Mouse (Mus musculus) heart, embryonic 12.5 days (tissue): ENCODE measurements around the gene Nlgn2. TPM values are rescaled to one million over a fixed set of nuclear protein-coding genes. Genes with fewer than 3 reads are reported as not detected.

Source experiments
- ATAC-seq: fragments of 200-750 bp; cut with Nextera tagmentation; 2 replicates; pipeline ENCODE4 v1.8.0; 2017; ENCODE audit warnings: moderate TSS enrichment, moderate library complexity; ENCODE audit not compliant: insufficient number of reproducible peaks, low FRiP score
- H3K27ac ChIP-seq: fragments of 300-500 bp; sonication (generic); 2 replicates; pipeline ENCODE4 v1.5.1; 2016; ENCODE audit warnings: mild to moderate bottlenecking, moderate library complexity; ENCODE audit not compliant: poor library complexity, severe bottlenecking
- H3K27me3 ChIP-seq: fragments of 300-500 bp; sonication (generic); replicated peaks from 2 replicates; pipeline ENCODE4 v1.6.1; 2016; ENCODE audit warnings: mild to moderate bottlenecking, moderate library complexity
- H3K36me3 ChIP-seq: fragments of 300-500 bp; sonication (generic); 2 replicates; pipeline ENCODE4 v1.6.1; 2016; ENCODE audit warnings: mild to moderate bottlenecking, moderate library complexity
- H3K4me1 ChIP-seq: fragments of 300-500 bp; sonication (generic); replicated peaks from 2 replicates; pipeline ENCODE4 v1.6.1; 2016; ENCODE audit warnings: mild to moderate bottlenecking
- H3K4me2 ChIP-seq: fragments of 300-500 bp; sonication (generic); 2 replicates; pipeline ENCODE4 v1.6.1; 2016; ENCODE audit warnings: mild to moderate bottlenecking, moderate library complexity
- H3K4me3 ChIP-seq: fragments of 300-500 bp; sonication (generic); 2 replicates; pipeline ENCODE4 v1.5.1; 2016; ENCODE audit warnings: mild to moderate bottlenecking
- H3K9ac ChIP-seq: fragments of 300-500 bp; sonication (generic); 2 replicates; pipeline ENCODE4 v1.6.1; 2016; ENCODE audit warnings: mild to moderate bottlenecking, moderate library complexity
- H3K9me3 ChIP-seq: fragments of 300-500 bp; sonication (generic); replicated peaks from 2 replicates; pipeline ENCODE4 v1.6.1; 2016; ENCODE audit warnings: mild to moderate bottlenecking, moderate library complexity
- WGBS: fragments of 180-500 bp; shearing (Covaris S2); methylation state at CpG from one replicate; pipeline ENCODE4 v1.1.7; 2016; 5-methylcytosine and 5-hydroxymethylcytosine counted together
- polyA plus RNA-seq: library from polyadenylated mRNA; unstranded; fragments of >200 nt; fragmentation: Nextera tagmentation; extraction: Ambion mirVana; gene quantifications from 2 replicates; pipeline ENCODE4 v1.2.1, GENCODE M21; 2016

Gene Nlgn2
- polyA plus RNA-seq, 1 experiment from 2014 or later, result 2.3 TPM

- H3K4me1 ChIP-seq, result peaks cover 26% of the 10 kb centered on the region
- H3K27ac ChIP-seq, result peak within 1 kb of the TSS; percentile 93
- H3K4me2 ChIP-seq, result peak within 1 kb of the TSS; percentile 81
- H3K27me3 ChIP-seq, result no peaks in the 10 kb centered on the region
- peak; percentile 96 for ATAC-seq
- H3K4me3 ChIP-seq, result peak within 1 kb of the TSS; percentile 76
- peak within 1 kb of the TSS; percentile 88 for H3K9ac ChIP-seq
- WGBS, result 1% methylated on average over 38 of the region's 38 CpGs
- no peaks in the 10 kb centered on the region for H3K9me3 ChIP-seq
- H3K36me3 ChIP-seq, result peaks cover 36% of the 10 kb centered on the region
These were observed 8.7 kb upstream of the Nlgn2 start, which contains the start of gene Plscr3 for GRCm38 (mm10) chr11:69846198-69846680. Gene Plscr3, plus strand, starts transcription at chr11:69846376.

GRCm38 (mm10) chr11:69838714-69839104 is 1.1 kb upstream of the Nlgn2 start:
- peak overlapping the region; percentile 92 for H3K4me2 ChIP-seq
- H3K27ac ChIP-seq, result peak overlapping the region; percentile 73
- peak overlapping the region; percentile 63 for H3K4me3 ChIP-seq
- 1% methylated on average over 7 of the region's 7 CpGs for WGBS
- peak overlapping the region; percentile 75 for H3K9ac ChIP-seq
- H3K4me1 ChIP-seq, result peaks cover 43% of the 10 kb centered on the region
- H3K27me3 ChIP-seq, result peaks cover 30% of the 10 kb centered on the region
- H3K9me3 ChIP-seq, result no peaks in the 10 kb centered on the region
- no peaks in the 10 kb centered on the region for H3K36me3 ChIP-seq
- no peak for ATAC-seq

GRCm38 (mm10) chr11:69837952-69838713 is 549 bp upstream of the Nlgn2 start, which contains the start of gene Tmem256:
Gene Tmem256, plus strand, starts transcription at chr11:69838514.
- WGBS, result under 1% methylated on average over 34 of the region's 34 CpGs
- H3K27me3 ChIP-seq, result peaks cover 36% of the 10 kb centered on the region
- H3K4me1 ChIP-seq, result peaks cover 45% of the 10 kb centered on the region
- H3K4me2 ChIP-seq, result peak within 1 kb of the TSS; percentile 92
- H3K4me3 ChIP-seq, result peak within 1 kb of the TSS; percentile 63
- no peaks in the 10 kb centered on the region for H3K36me3 ChIP-seq
- H3K9me3 ChIP-seq, result no peaks in the 10 kb centered on the region
- peak within 1 kb of the TSS; percentile 78 for H3K9ac ChIP-seq
- ATAC-seq, result peak; percentile 92
- peak within 1 kb of the TSS; percentile 73 for H3K27ac ChIP-seq

- H3K27me3 ChIP-seq, result peaks cover 48% of the 10 kb centered on the region
- 0 out of 2 replicates have a peak overlapping the region, but pooled peaks have one; percentile 41 for H3K27ac ChIP-seq
- H3K4me2 ChIP-seq, result peak overlapping the region; percentile 92
- WGBS, result 1% methylated on average over 41 of the region's 52 CpGs
- H3K9me3 ChIP-seq, result no peaks in the 10 kb centered on the region
- peak overlapping the region; percentile 63 for H3K4me3 ChIP-seq
- peak overlapping the region; percentile 78 for H3K9ac ChIP-seq
- peaks cover 45% of the 10 kb centered on the region for H3K4me1 ChIP-seq
- no peak for ATAC-seq
- H3K36me3 ChIP-seq, result no peaks in the 10 kb centered on the region
These were observed 644 bp downstream of the Nlgn2 start for GRCm38 (mm10) chr11:69836703-69837576.

- H3K4me3 ChIP-seq, result no peak overlapping the region
- peaks cover 45% of the 10 kb centered on the region for H3K4me1 ChIP-seq
- no peak for ATAC-seq
- 4% methylated on average over 4 of the region's 4 CpGs for WGBS
- no peak overlapping the region for H3K9ac ChIP-seq
- no peak overlapping the region for H3K27ac ChIP-seq
- no peaks in the 10 kb centered on the region for H3K36me3 ChIP-seq
- H3K27me3 ChIP-seq, result peaks cover 50% of the 10 kb centered on the region
- no peaks in the 10 kb centered on the region for H3K9me3 ChIP-seq
- H3K4me2 ChIP-seq, result peak overlapping the region; percentile 92
These were observed 1.6 kb downstream of the Nlgn2 start for GRCm38 (mm10) chr11:69835966-69836335.

GRCm38 (mm10) chr11:69835326-69835965 is 2.1 kb downstream of the Nlgn2 start:
- Histone ChIP-seq H3K9me3 (no peaks in the 10 kb centered on the region), H3K4me1 (peaks cover 45% of the 10 kb centered on the region), H3K9ac (no peak overlapping the region), H3K36me3 (no peaks in the 10 kb centered on the region), H3K27me3 (peaks cover 50% of the 10 kb centered on the region), H3K4me2 (peak overlapping the region; percentile 92), H3K4me3 (0 out of 2 replicates have a peak overlapping the region, but pooled peaks have one; percentile 47), H3K27ac (no peak overlapping the region)
- ATAC-seq, result no peak
- WGBS, result 15% methylated on average over 9 of the region's 9 CpGs

- Histone ChIP-seq H3K4me2 (peak overlapping the region; percentile 92), H3K36me3 (no peaks in the 10 kb centered on the region), H3K27ac (no peak overlapping the region), H3K9me3 (no peaks in the 10 kb centered on the region), H3K9ac (peak overlapping the region; percentile 76), H3K4me3 (peak overlapping the region; percentile 47), H3K27me3 (peaks cover 50% of the 10 kb centered on the region), H3K4me1 (peaks cover 39% of the 10 kb centered on the region)
- ATAC-seq, result no peak
- WGBS, result 5% methylated on average over 37 of the region's 48 CpGs
These were observed 3.5 kb downstream of the Nlgn2 start for GRCm38 (mm10) chr11:69834001-69834549.

- no peak for ATAC-seq
- H3K36me3 ChIP-seq, result no peaks in the 10 kb centered on the region
- no peaks in the 10 kb centered on the region for H3K9me3 ChIP-seq
- 41% methylated on average over 8 of the region's 8 CpGs for WGBS
- peak overlapping the region; percentile 76 for H3K9ac ChIP-seq
- H3K27me3 ChIP-seq, result peaks cover 50% of the 10 kb centered on the region
- H3K4me3 ChIP-seq, result peak overlapping the region; percentile 47
- peaks cover 36% of the 10 kb centered on the region for H3K4me1 ChIP-seq
- no peak overlapping the region for H3K27ac ChIP-seq
- H3K4me2 ChIP-seq, result peak overlapping the region; percentile 92
These were observed 4.0 kb downstream of the Nlgn2 start for GRCm38 (mm10) chr11:69833554-69833953.

- no peak overlapping the region for H3K4me3 ChIP-seq
- H3K36me3 ChIP-seq, result peaks cover 35% of the 10 kb centered on the region
- H3K9me3 ChIP-seq, result no peaks in the 10 kb centered on the region
- no peak overlapping the region for H3K9ac ChIP-seq
- peaks cover 21% of the 10 kb centered on the region for H3K27me3 ChIP-seq
- ATAC-seq, result peak; percentile 52
- H3K4me1 ChIP-seq, result peaks cover 3% of the 10 kb centered on the region; the same call in 1 of the 2 replicates
- H3K4me2 ChIP-seq, result no peak overlapping the region
- WGBS, result 74% methylated on average over 5 of the region's 5 CpGs
- no peak overlapping the region for H3K27ac ChIP-seq
These were observed 8.8 kb downstream of the Nlgn2 start for GRCm38 (mm10) chr11:69828832-69829231.

- Histone ChIP-seq H3K4me2 (no peak overlapping the region), H3K36me3 (peaks cover 35% of the 10 kb centered on the region), H3K27me3 (0 out of 2 replicates have a peak, but pooled peaks cover 3% of the 10 kb centered on the region), H3K4me1 (no peaks in the 10 kb centered on the region), H3K9ac (no peak overlapping the region), H3K9me3 (no peaks in the 10 kb centered on the region), H3K27ac (no peak overlapping the region), H3K4me3 (no peak overlapping the region)
- no peak for ATAC-seq
- 54% methylated on average over 2 of the region's 2 CpGs for WGBS
These were observed 14.1 kb downstream of the Nlgn2 start for GRCm38 (mm10) chr11:69823456-69823855.
